Mouse (Mus musculus) megakaryocyte, embryonic 14.5 days (primary cell): ENCODE measurements around the gene Srsf4.

ENCODE experiments used
- FLI1 ChIP-seq: IDR thresholded peaks from 2 replicates; pipeline ENCODE4 v1.6.1; 2012; ENCODE audit warnings: low read length, inconsistent platforms, mixed read lengths
- GATA1 ChIP-seq: IDR thresholded peaks from 3 replicates; pipeline ENCODE4 v1.6.1; 2012; ENCODE audit warnings: mixed read lengths, low read length, inconsistent platforms, borderline replicate concordance

GRCm38 (mm10) chr4:131861341-131861739 lies 12.1 kb upstream of the Srsf4 start:
- no peak for TF ChIP-seq GATA1
- TF ChIP-seq FLI1 = no peak
